Mouse (Mus musculus): ENCODE measurements around the gene Gfpt1. TPM values are rescaled to one million over a fixed set of nuclear protein-coding genes. Genes with fewer than 3 reads are reported as not detected.

Gfpt1 gene
- polyA plus RNA-seq (2015; fragmentation: Illumina TruSeq; extraction: RNeasy Lipid Tissue Mini Kit (QIAGEN cat#74804); ENCODE audit: insufficient read depth, low replicate concordance), result 37.7 TPM

GRCm38 (mm10) chr6:87042337-87043130, at the start of gene Gfpt1:
Gene Gfpt1 (plus strand): TSS chr6:87042846.

GRCm38 (mm10) chr6:87008887-87009286, 33.8 kb upstream of the Gfpt1 start, which contains the start of gene Nfu1:
Gene Nfu1 (plus strand): TSS chr6:87009236.

GRCm38 (mm10) chr6:87104123-87104796, 61.6 kb downstream of the Gfpt1 start, which contains the start of gene D6Ertd527e:
Gene D6Ertd527e (plus strand): TSS chr6:87104746.

Other genes starting within 250 kb of the Gfpt1 start
- gene Anxa4, start 249.3 kb upstream of the Gfpt1 start, polyA plus RNA-seq (2015; fragmentation: Illumina TruSeq; extraction: RNeasy Lipid Tissue Mini Kit (QIAGEN cat#74804); ENCODE audit: insufficient read depth, low replicate concordance), result 41.2 TPM
- gene Aak1, start 193.3 kb upstream of the Gfpt1 start, polyA plus RNA-seq (2015; fragmentation: Illumina TruSeq; extraction: RNeasy Lipid Tissue Mini Kit (QIAGEN cat#74804); ENCODE audit: insufficient read depth, low replicate concordance), result 30.6 TPM
- 84.9 TPM for gene Nfu1, start 33.6 kb upstream of the Gfpt1 start, polyA plus RNA-seq (2015; fragmentation: Illumina TruSeq; extraction: RNeasy Lipid Tissue Mini Kit (QIAGEN cat#74804); ENCODE audit: insufficient read depth, low replicate concordance)
- 0.83 TPM for gene D6Ertd527e, start 61.9 kb downstream of the Gfpt1 start, polyA plus RNA-seq (2015; fragmentation: Illumina TruSeq; extraction: RNeasy Lipid Tissue Mini Kit (QIAGEN cat#74804); ENCODE audit: insufficient read depth, low replicate concordance)